Mouse (Mus musculus): ENCODE data around the gene Tmprss5. TPM values are rescaled to one million over a fixed set of nuclear protein-coding genes. Genes with fewer than 3 reads are reported as not detected.

Tmprss5 gene
- total RNA-seq (2021) = 1 to 10 TPM; 1.2 to 1.4 TPM
- long read RNA-seq, experiment 1, partial matches to known transcripts = 1 of 1 reads
- long read RNA-seq, experiment 1, other reads (novel, unspliced or antisense) = 0 of 1 reads
- long read RNA-seq, experiment 2, partial matches to known transcripts = 2 of 4 reads
- long read RNA-seq, experiment 2, other reads (novel, unspliced or antisense) = 2 of 4 reads

- no peak for DNase-seq (ENCODE audit: low spot score in 2 of 2)
These were observed at the start of gene Tmprss5 for GRCm38 (mm10) chr9:49081107-49081506. Gene Tmprss5 (plus strand): TSS chr9:49081260.

- no peak for DNase-seq (ENCODE audit: low spot score in 2 of 2)
These were observed 46.3 kb upstream of the Tmprss5 start for GRCm38 (mm10) chr9:49034764-49035163.

GRCm38 (mm10) chr9:49050901-49051300 lies 30.2 kb upstream of the Tmprss5 start:
- no peak for DNase-seq (ENCODE audit: low spot score in 2 of 2)

- DNase-seq (ENCODE audit: low spot score in 2 of 2) = peak; percentile 12 to 22
These were observed 29.7 kb upstream of the Tmprss5 start for GRCm38 (mm10) chr9:49051349-49051748.

- DNase-seq (ENCODE audit: low spot score in 2 of 2) = no peak
These were observed 27.0 kb upstream of the Tmprss5 start for GRCm38 (mm10) chr9:49054028-49054427.

GRCm38 (mm10) chr9:49055333-49056205 lies 25.5 kb upstream of the Tmprss5 start, which contains the start of gene Zw10:
Gene Zw10 (plus strand): TSS chr9:49055613.
- DNase-seq (ENCODE audit: low spot score in 2 of 2) = peak; percentile 74 to 90

- no peak for DNase-seq (ENCODE audit: low spot score in 2 of 2)
These were observed 4.2 kb upstream of the Tmprss5 start for GRCm38 (mm10) chr9:49076847-49077246.

- DNase-seq (ENCODE audit: low spot score in 2 of 2) = peak; percentile 19 to 33
These were observed 501 bp downstream of the Tmprss5 start for GRCm38 (mm10) chr9:49081561-49081960.

GRCm38 (mm10) chr9:49087317-49087716 lies 6.3 kb downstream of the Tmprss5 start:
- DNase-seq (ENCODE audit: low spot score in 2 of 2) = no peak

GRCm38 (mm10) chr9:49098871-49099270 lies 17.8 kb downstream of the Tmprss5 start:
- DNase-seq (ENCODE audit: low spot score in 2 of 2) = no peak

GRCm38 (mm10) chr9:49102328-49102727 lies 21.3 kb downstream of the Tmprss5 start:
- DNase-seq (ENCODE audit: low spot score in 2 of 2) = no peak

GRCm38 (mm10) chr9:49109101-49109500 lies 28.0 kb downstream of the Tmprss5 start:
- no peak for DNase-seq (ENCODE audit: low spot score in 2 of 2)

- no peak for DNase-seq (ENCODE audit: low spot score in 2 of 2)
These were observed 29.6 kb downstream of the Tmprss5 start for GRCm38 (mm10) chr9:49110476-49111220.

GRCm38 (mm10) chr9:49111296-49111695 lies 30.2 kb downstream of the Tmprss5 start:
- no peak for DNase-seq (ENCODE audit: low spot score in 2 of 2)

GRCm38 (mm10) chr9:49118271-49118825 lies 37.3 kb downstream of the Tmprss5 start:
- DNase-seq (ENCODE audit: low spot score in 2 of 2) = no peak

GRCm38 (mm10) chr9:49119759-49120158 lies 38.7 kb downstream of the Tmprss5 start:
- DNase-seq (ENCODE audit: low spot score in 2 of 2) = no peak

- DNase-seq (ENCODE audit: low spot score in 2 of 2) = no peak
These were observed 44.6 kb downstream of the Tmprss5 start for GRCm38 (mm10) chr9:49125706-49126105.

- DNase-seq (ENCODE audit: low spot score in 2 of 2) = no peak
These were observed 49.5 kb downstream of the Tmprss5 start for GRCm38 (mm10) chr9:49130514-49131010.

- DNase-seq (ENCODE audit: low spot score in 2 of 2) = no peak
These were observed 62.8 kb downstream of the Tmprss5 start for GRCm38 (mm10) chr9:49143841-49144240.

GRCm38 (mm10) chr9:49145776-49146175 lies 64.7 kb downstream of the Tmprss5 start:
- DNase-seq (ENCODE audit: low spot score in 2 of 2) = no peak

GRCm38 (mm10) chr9:49147031-49147430 lies 66.0 kb downstream of the Tmprss5 start:
- no peak for DNase-seq (ENCODE audit: low spot score in 2 of 2)
